Mouse (Mus musculus): Measurements from ENCODE around the gene Hdac7.

The Hdac7 gene

DNA sequence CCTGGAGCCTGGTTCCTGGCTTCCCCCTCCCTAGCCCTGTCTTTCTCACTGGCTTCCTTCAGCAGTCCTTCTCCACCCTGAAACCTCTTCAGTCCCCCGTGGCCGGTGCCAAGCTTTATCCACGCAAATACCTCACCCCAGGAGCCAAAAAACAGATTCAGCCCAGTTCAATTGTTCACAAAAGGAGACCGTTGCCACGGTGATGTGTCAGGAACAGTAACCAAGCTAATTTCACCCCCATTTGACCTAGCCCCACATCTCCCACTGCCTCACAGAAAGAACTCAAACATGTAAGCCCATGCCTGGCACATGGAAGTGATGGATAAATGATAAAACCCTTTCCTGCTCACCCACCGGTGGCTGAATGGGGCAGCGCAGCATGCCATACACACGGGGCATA lies 78.1 kb downstream of the Hdac7 start:
- peak; percentile 49 for DNase-seq

- DNase-seq, result peak; percentile 61
Observed at GRCm38 (mm10) chr15:97765090-97765794, 79.1 kb downstream of the Hdac7 start.

- peak; percentile 33 for DNase-seq
Observed at GRCm38 (mm10) chr15:97764532-97764931, 79.8 kb downstream of the Hdac7 start.

DNA sequence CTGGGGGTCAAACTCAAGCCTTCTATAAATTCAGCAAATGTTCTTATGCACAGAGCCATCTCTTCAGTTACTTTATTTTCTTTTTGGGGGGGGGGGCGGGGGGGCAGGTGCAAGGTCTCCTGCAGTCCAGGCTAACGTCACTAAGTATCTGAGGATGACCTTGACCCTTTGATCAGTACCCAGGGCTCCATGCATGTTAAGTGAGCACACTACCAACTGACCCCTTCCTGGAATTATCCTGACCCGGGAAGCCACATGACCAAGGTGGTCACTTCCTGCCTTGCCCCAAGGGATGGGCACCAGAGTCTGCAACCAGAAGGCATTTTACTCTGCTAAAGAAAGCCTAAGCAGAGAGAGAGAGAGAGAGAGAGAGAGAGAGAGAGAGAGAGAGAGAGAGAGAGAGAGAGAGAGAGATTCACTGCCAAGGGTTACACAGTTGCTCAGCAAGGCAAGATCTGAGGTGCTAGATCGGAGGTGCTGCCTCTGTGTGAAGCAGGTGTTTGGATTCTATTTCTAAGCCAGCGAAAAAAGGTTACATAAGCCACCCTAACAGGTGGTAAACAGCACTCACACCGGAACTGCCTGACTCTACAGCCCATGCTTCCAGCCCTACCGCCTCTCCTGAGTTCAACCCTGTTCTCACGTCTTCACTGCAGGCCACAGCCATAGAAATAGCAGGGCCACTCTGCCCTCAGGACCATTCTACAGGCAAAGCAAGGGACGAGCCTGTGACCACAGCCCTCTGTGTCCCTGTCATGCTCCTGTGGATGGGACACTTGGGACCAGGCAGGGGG lies 80.8 kb downstream of the Hdac7 start:
- peak; percentile 55 for DNase-seq

GRCm38 (mm10) chr15:97762733-97763132 lies 81.6 kb downstream of the Hdac7 start:
- peak; percentile 71 for DNase-seq

GRCm38 (mm10) chr15:97761438-97761837 lies 82.9 kb downstream of the Hdac7 start:
- peak; percentile 35 for DNase-seq

DNA sequence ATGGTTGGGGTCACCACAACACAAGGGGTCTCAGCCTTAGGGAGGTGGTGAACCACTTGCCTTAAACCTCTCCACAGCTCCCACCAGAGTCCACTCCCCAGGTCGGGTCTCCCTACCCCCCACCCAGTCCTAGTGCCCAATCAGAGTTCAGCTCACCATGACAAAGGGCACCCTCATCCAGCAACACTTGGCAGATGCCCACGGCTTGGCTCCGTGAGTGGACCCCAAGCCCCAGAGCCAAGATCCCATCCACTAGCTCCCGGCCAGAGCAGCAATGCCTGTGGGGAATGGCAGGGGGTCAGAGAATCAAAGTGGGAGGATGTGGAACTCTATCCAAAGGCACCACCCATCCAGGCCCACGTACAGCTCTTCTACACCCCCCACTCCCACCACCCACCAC lies 83.3 kb downstream of the Hdac7 start:
- DNase-seq, result no peak

DNA sequence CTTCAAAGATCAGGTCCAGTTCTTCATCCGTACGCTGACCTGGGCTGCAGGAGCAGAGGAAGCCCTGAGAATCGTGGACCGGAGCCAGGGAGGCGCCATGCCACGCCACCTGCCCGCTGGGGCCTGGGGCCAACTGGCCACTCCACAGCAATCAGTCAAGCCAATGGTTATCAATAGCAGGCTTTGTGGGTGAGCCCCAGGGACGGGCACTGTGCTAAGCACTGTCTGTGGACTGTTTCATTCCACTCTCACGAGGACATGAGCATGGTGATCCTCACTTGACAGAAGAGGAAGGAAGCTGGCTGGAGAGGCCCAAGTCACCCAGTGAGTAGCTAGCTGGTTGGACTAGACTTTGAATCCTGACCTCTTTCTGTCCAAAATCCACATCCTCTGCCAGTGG lies 84.3 kb downstream of the Hdac7 start:
- DNase-seq, result peak; percentile 72

DNA sequence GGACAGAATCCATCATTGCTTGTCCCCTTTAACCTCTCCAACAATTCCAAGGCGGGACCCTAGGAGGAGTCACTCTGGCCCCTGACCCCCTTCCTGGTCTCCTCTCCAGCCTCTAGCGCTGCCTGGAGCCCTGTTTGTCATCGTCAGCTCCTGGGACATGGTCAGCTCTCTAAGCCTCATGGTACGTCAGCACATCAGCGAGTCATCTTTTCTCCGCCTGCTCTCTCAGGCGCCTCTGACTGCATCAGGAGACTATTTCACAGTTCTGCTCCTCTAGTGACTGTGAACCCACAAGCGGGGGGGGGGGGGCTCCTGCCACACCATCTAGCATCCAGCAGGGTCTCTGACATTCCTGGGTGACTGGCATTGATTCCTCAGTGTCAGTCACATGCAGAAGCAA lies 88.9 kb downstream of the Hdac7 start:
- DNase-seq, result no peak

GRCm38 (mm10) chr15:97754476-97754875 lies 89.8 kb downstream of the Hdac7 start:
- peak; percentile 29 for DNase-seq

GRCm38 (mm10) chr15:97752491-97752890 lies 91.8 kb downstream of the Hdac7 start:
- DNase-seq, result peak; percentile 62

- peak; percentile 36 for DNase-seq
Observed at GRCm38 (mm10) chr15:97751676-97752075, 92.6 kb downstream of the Hdac7 start.

DNA sequence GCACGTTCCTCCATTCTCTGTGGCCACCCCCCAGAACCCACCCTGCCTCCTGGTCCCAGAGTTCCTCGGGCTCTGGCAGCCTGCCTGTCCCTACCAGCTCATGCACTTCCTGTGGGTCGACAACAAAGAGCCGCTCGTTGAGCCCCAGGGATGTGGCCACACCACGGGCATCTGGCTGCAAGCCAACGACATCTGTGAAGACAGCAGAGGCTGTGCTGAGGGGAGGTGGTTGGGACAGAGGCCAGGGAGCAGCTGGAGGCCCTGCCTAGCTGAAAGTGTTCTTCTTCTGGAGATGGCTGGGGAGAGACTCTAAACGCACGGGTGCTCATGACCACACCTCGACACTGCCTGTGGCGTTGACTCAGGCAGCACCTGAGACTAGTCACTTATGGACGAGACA lies 93.6 kb downstream of the Hdac7 start:
- DNase-seq, result peak; percentile 75

GRCm38 (mm10) chr15:97749841-97750240 lies 94.5 kb downstream of the Hdac7 start:
- DNase-seq, result no peak

GRCm38 (mm10) chr15:97749397-97749796 lies 94.9 kb downstream of the Hdac7 start:
- no peak for DNase-seq

DNA sequence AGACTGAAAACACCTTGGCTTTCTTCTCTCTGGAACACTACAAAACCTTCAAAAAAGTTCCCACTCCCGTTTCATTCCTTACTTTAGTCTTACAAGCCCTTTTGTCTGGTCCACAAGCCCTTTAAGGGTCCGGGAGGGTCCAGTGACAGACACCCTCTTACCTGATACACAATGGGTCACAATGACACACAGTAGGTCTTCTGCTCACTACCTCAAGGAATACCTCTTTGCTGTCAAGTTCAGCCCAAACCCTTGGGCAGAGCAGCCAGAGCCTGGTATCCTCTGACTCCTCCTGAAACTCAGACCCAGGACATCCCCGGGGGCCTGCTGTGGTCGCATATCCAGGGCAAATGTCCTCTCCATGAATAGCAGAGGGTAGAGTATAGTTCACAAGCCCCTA lies 95.3 kb downstream of the Hdac7 start:
- no peak for DNase-seq

- DNase-seq, result no peak
Observed at GRCm38 (mm10) chr15:97748309-97748708, 96.0 kb downstream of the Hdac7 start.

DNA sequence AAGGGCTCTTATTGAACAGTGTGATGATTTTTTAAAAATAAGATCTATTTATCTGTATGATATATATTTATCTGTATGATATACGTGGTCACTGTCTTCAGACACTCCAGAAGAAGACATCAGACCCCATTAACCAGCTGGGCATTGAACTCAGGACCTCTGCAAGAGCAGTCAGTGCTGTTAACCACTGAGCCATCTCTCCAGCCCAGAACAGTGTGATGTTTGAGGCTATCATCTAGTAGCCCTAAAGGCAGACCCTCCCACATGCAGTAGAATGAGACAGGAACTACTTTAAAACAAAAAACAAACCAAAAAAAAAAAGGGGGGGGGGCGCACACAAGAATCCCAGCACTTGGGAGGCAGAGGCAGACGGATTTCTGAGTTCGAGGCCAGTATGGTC lies 96.8 kb downstream of the Hdac7 start:
- DNase-seq, result no peak

- no peak for DNase-seq
Observed at GRCm38 (mm10) chr15:97746748-97747147, 97.6 kb downstream of the Hdac7 start.

DNA sequence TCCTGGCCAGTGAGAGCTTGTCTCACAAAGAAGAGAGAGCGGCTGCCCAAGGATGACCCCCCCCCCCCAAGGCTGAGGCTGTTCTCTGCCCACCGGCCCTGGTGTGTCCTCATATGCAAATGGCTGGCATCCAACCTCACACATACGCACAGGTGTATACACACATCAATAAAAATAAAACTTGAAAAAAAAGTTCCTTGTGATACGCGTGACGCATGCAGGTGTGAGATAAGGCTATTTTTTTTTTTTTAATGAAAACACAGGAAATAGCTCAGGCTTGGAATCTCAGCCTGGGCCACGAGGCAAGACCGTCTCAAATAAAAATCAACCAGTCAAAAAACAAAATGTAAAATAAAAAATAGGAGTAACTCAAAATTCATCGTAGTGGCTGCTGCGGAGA lies 98.0 kb downstream of the Hdac7 start:
- no peak for DNase-seq

DNA sequence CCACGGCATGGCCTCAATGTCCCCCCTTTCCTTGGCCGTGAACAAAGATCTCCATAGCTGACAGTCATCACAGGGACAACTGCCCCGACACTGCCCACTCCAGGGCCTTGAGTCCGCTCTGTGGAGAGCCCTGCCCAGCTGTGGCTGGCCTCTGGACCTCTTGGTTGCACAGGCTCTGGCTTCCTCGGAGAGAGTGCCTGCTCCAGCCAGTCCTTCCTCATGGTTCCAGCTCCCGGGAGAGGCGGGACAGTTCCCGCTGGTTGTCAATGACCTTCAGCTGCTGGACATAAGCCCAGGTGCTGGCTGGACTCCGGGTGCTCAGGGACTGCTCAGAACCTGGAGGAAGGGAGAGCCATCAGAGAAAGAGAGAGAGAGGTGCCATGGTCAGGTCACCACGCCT lies 99.0 kb downstream of the Hdac7 start:
- peak; percentile 82 for DNase-seq

- no peak for DNase-seq
Observed at GRCm38 (mm10) chr15:97744930-97745329, 99.4 kb downstream of the Hdac7 start.

DNA sequence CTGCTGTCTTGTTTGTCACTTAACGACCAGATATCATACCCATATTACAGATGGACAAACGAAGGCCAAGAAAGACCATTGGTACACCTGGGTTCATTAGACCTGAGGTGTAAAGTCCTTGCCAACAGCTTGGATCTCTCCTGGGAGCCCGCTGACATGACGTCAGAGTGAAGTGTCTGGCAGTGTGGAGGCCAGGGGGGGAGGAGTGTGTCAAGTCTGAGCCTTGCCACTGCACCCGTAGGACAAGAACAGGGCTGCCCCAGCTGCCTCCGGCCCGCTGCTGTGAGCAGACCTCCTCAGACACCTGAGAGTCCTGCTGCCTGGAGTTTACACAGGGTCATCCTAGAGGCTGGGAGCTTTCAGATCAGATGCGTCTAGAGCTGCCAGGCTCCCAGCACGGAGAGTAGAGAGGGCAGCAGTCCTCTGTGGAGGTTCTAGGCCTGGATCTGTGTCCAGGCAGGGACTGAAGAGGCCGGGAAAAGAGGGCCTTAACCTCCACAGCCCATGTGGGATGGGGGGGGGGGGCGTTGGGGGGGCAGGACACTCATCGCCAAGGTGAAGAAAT lies 100.3 kb downstream of the Hdac7 start:
- no peak for DNase-seq

DNA sequence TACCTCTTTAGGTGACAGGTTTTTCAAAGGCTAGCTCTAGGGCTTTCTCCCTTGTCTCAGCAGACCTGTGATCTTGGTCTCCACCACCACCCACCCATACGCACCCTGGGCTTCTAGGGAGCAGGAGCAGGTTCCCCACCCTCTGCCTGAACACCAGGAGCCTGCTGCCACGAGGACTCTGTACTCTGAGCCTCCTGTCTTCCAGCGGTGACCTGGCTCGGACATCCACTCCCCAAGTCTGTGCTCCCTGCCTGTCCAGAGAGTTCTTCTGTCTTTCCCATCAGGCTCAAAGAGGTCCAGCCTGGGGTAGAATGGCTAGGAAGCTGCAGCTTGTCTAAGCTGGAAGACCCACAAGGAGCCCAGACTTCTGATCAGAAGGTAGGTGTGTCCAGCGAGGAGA lies 101.1 kb downstream of the Hdac7 start:
- DNase-seq, result peak; percentile 52

Measured in kidney, adult 18-20 months (tissue).